Mouse (Mus musculus): ENCODE measurements around the gene Lrrtm1. TPM values are rescaled to one million over a fixed set of nuclear protein-coding genes. Genes with fewer than 3 reads are reported as not detected.

The Lrrtm1 gene
- total RNA-seq (2021) = 10 to 100 TPM; 65.4 to 66.5 TPM
- long read RNA-seq, experiment 1, transcript Lrrtm1-202 (2 exons, 2,541 nt) = major isoform, 48 of 98 reads
- long read RNA-seq, experiment 1, transcript Lrrtm1-201 (3 exons, 2,958 nt) = minor isoform, 6 of 98 reads
- long read RNA-seq, experiment 1, transcript Lrrtm1-203 (2 exons, 2,518 nt) = minor isoform, 22 of 98 reads
- long read RNA-seq, experiment 1, partial matches to known transcripts = 4 of 98 reads
- long read RNA-seq, experiment 1, other reads (novel, unspliced or antisense) = 18 of 98 reads
- long read RNA-seq, experiment 2, transcript Lrrtm1-203 (2 exons, 2,518 nt) = minor isoform, 12 of 59 reads
- long read RNA-seq, experiment 2, transcript Lrrtm1-202 (2 exons, 2,541 nt) = major isoform, 33 of 59 reads
- long read RNA-seq, experiment 2, partial matches to known transcripts = 1 of 59 reads
- long read RNA-seq, experiment 2, other reads (novel, unspliced or antisense) = 11 of 59 reads

DNA sequence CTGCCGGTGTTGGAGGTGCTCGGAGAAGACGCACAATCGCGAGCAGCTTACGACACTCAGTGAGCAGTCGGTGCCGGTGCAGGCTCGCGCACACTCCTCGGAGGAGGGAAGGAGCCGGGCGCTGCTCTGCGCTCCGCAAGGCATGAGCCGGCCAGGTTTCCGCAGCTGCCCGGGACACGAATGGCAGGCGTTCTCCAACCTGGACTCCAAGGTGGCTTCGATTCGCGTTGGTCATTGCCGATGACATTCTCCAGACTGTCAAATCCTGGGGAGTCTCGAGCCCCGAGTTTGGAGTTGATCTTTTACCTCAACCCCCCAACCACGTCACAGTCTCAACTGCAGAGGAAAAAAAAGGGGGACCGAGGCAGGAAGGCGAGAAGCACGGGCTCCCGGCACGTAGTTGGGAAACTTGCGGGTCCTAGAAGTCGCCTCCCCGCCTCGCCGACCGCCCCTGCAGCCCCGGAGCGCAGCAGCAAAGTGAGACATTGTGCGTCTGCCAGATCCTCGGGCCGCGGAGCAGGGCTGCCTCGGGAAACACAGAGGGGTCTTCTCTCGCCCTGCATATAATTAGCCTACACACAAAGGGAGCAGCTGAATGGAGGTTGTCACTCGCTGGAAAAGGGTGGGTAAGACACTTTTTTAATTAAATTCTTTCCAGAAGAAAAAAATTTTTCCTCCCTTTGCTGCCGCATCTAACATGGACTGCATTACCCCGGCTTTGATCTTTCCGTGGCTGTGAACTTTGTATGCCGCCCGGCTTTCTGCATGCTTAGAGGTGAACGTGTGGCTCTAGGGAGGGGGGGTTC, at the start of gene Lrrtm1:
Gene Lrrtm1 (plus strand): TSS at position 89 of the 806 bp plus-strand sequence.
- TF ChIP-seq CTCF (IDR thresholded peaks at IDR 0.05) = peak; percentile 21
- H3K27ac ChIP-seq = peak within 1 kb of the TSS; percentile 95
- intact Hi-C loops (cut with DNase I) = loop anchor here (5.0 to 10.0 kb wide), 3 partner anchors 202 to 488 kb away; no protein-coding TSS in a partner anchor

DNA sequence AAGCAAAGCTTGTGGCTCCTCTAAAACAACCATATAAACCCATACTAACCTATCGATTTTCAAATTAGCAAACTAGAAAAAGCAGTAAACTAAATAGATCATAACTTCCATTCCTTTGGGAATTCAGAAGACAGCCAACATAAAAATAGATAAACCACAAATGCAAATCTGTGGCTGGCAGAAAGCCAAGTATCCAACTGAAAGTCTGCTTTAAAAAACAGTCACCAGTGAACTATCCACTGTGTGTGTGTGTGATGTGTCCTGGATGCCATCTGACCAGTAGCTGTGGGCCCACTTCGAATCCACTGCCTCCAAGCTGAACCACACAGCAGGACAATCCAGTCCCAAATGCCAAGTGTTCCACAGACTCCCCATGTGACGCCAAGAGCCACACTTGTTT, 45.8 kb upstream of the Lrrtm1 start:
- Histone ChIP-seq H3K4me3 (no peak overlapping the region), H3K27ac (no peak overlapping the region)
- DNase-seq (ENCODE audit: extremely low spot score in 1 of 2, low spot score in 2 of 2) = no peak
- no peak for TF ChIP-seq CTCF (IDR thresholded peaks at IDR 0.05)
- intact Hi-C loops (cut with DNase I) = no loop called here

More for the DNA sequence above, at the start of gene Lrrtm1:
- DNase-seq (ENCODE audit: extremely low spot score in 1 of 2, low spot score in 2 of 2) = peak; percentile 80 to 82
- H3K4me3 ChIP-seq = peak within 1 kb of the TSS; percentile 74

DNA sequence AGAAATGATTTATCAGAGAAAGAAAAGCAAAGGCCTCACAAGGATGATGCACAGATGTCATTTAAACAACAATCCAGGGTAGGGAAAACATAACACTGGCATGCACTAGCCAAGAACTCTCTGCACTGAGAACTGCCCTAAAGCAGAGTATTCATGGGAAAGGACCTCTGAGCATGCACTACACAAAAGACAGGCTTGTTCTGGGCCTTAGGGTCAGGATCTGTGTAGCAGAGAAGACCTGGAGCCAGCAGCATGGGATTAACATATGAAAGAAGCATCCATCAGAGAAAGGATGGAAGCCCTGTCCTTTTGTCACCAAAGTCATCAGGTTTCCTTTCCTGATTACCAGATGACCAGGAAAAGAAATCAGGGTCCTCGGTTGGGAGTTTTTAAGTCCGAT, 43.1 kb upstream of the Lrrtm1 start:
- H3K27ac ChIP-seq = no peak overlapping the region
- no peak for DNase-seq (ENCODE audit: extremely low spot score in 1 of 2, low spot score in 2 of 2)
- no peak overlapping the region for H3K4me3 ChIP-seq
- intact Hi-C loops (cut with DNase I) = no loop called here
- TF ChIP-seq CTCF (IDR thresholded peaks at IDR 0.05) = no peak

GRCm38 (mm10) chr6:77209183-77209582, 33.3 kb upstream of the Lrrtm1 start:
- H3K27ac ChIP-seq = peak overlapping the region; percentile 55; the same call in 1 of the 2 replicates
- DNase-seq (ENCODE audit: extremely low spot score in 1 of 2, low spot score in 2 of 2) = no peak
- no peak for TF ChIP-seq CTCF (IDR thresholded peaks at IDR 0.05)
- intact Hi-C loops (cut with DNase I) = no loop called here
- H3K4me3 ChIP-seq = no peak overlapping the region

DNA sequence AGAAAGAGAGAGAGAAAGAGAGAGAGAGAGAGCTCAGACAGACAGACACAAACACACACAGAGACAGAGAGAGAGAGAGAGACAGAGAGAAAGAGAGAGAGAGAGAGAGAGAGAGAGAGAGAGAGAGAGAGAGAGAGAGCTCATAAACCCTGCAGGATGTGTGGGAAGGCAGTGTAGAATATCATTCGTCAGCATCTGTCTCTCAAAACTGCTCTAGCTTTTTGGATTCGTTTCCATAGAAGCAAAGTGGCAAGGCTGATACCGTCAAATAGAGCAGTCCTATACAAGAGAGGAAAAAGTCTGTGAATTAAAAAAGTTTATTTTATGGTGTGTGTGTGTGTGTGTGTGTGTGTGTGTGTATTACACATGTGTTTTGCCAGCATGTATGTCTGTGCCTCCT, 32.6 kb upstream of the Lrrtm1 start:
- no peak for TF ChIP-seq CTCF (IDR thresholded peaks at IDR 0.05)
- Histone ChIP-seq H3K4me3 (no peak overlapping the region), H3K27ac (no peak overlapping the region)
- intact Hi-C loops (cut with DNase I) = no loop called here
- no peak for DNase-seq (ENCODE audit: extremely low spot score in 1 of 2, low spot score in 2 of 2)

DNA sequence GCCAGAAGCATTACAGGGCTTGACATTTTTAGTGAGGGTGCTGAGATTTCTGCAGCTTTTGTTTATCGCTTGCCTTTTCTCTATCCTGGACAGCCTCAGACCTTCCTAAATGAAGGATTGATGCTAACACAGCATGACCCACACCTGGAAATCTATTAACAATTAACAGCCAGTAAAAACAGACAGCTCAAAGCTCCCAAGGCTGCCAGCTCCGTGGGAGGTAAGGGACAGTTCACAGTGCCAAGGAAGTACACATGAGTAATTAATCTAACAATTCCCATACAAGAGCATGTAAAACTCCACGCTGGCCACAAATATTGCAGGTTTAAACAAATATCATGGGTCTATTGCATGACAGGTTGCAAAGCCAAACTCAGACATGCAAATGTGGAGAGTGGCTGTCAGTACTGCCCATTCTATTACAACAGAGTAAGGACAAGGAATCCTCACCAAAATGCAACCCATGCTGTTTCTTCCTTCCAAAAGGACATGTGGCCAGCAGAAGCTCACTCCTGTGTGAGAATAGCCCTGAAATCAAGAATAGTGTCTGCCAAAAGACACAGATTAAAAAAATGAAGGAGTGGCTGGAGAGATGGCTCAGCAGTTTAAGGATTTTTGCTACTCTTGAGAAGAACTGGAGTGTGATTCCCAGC, 28.6 kb upstream of the Lrrtm1 start:
- no peak for DNase-seq (ENCODE audit: extremely low spot score in 1 of 2, low spot score in 2 of 2)
- intact Hi-C loops (cut with DNase I) = no loop called here
- no peak overlapping the region for H3K27ac ChIP-seq
- no peak for TF ChIP-seq CTCF (IDR thresholded peaks at IDR 0.05)
- H3K4me3 ChIP-seq = no peak overlapping the region

GRCm38 (mm10) chr6:77215322-77215721, 27.2 kb upstream of the Lrrtm1 start:
- Histone ChIP-seq H3K27ac (no peak overlapping the region), H3K4me3 (no peak overlapping the region)
- intact Hi-C loops (cut with DNase I) = no loop called here
- no peak for DNase-seq (ENCODE audit: extremely low spot score in 1 of 2, low spot score in 2 of 2)
- no peak for TF ChIP-seq CTCF (IDR thresholded peaks at IDR 0.05)

- Histone ChIP-seq H3K4me3 (no peak overlapping the region), H3K27ac (peak overlapping the region; percentile 70)
- intact Hi-C loops (cut with DNase I) = no loop called here
- peak in 1 of 2 experiments; percentile 27 for DNase-seq (ENCODE audit: extremely low spot score in 1 of 2, low spot score in 2 of 2)
- peak; percentile 52 for TF ChIP-seq CTCF (IDR thresholded peaks at IDR 0.05)
Measured at GRCm38 (mm10) chr6:77218875-77219274, 23.6 kb upstream of the Lrrtm1 start.

- no peak overlapping the region for H3K4me3 ChIP-seq
- no peak for DNase-seq (ENCODE audit: extremely low spot score in 1 of 2, low spot score in 2 of 2)
- intact Hi-C loops (cut with DNase I) = no loop called here
- no peak overlapping the region for H3K27ac ChIP-seq
- TF ChIP-seq CTCF (IDR thresholded peaks at IDR 0.05) = no peak
Measured at GRCm38 (mm10) chr6:77220776-77221175, 21.7 kb upstream of the Lrrtm1 start.

- intact Hi-C loops (cut with DNase I) = no loop called here
- peak; percentile 67 to 70 for DNase-seq (ENCODE audit: extremely low spot score in 1 of 2, low spot score in 2 of 2)
- no peak for TF ChIP-seq CTCF (IDR thresholded peaks at IDR 0.05)
- peak overlapping the region; percentile 53 for H3K27ac ChIP-seq
- peak overlapping the region; percentile 13; the same call in 1 of the 2 replicates for H3K4me3 ChIP-seq
Measured at GRCm38 (mm10) chr6:77222849-77223638, 19.4 kb upstream of the Lrrtm1 start.

GRCm38 (mm10) chr6:77240426-77240825, 2.1 kb upstream of the Lrrtm1 start:
- Histone ChIP-seq H3K27ac (no peak overlapping the region), H3K4me3 (no peak overlapping the region)
- no peak for TF ChIP-seq CTCF (IDR thresholded peaks at IDR 0.05)
- DNase-seq (ENCODE audit: extremely low spot score in 1 of 2, low spot score in 2 of 2) = no peak
- intact Hi-C loops (cut with DNase I) = loop anchor here (5.0 to 10.0 kb wide), 3 partner anchors 204 to 486 kb away; no protein-coding TSS in a partner anchor
